Mouse (Mus musculus) heart, embryonic 16.5 days (tissue): ENCODE measurements around the gene Tuba3b. TPM values are rescaled to one million over a fixed set of nuclear protein-coding genes. Genes with fewer than 3 reads are reported as not detected.
A peak's percentile ranks its signal among the peaks of the same experiment; 100 is the strongest.

Experiments
- ATAC-seq: fragments of 200-750 bp; cut with Nextera tagmentation; replicated peaks from 2 replicates; pipeline ENCODE4 v1.8.0; 2017; ENCODE audit warnings: moderate number of reproducible peaks; ENCODE audit not compliant: insufficient read depth, low FRiP score; ENCODE audit errors: extremely low read depth
- H3K27ac ChIP-seq: fragments of 300-500 bp; sonication (generic); 2 replicates; pipeline ENCODE4 v1.5.1; 2014; ENCODE audit warnings: mild to moderate bottlenecking, low read length, control low read depth, moderate library complexity
- H3K27me3 ChIP-seq: fragments of 300-500 bp; sonication (generic); 2 replicates; pipeline ENCODE4 v1.6.1; 2014; ENCODE audit warnings: low read length, mixed read lengths; ENCODE audit not compliant: control insufficient read depth, insufficient read depth
- H3K36me3 ChIP-seq: fragments of 300-500 bp; sonication (generic); 2 replicates; pipeline ENCODE4 v1.6.1; 2014; ENCODE audit not compliant: control insufficient read depth, insufficient read depth
- H3K4me1 ChIP-seq: fragments of 300-500 bp; sonication (generic); 2 replicates; pipeline ENCODE4 v1.6.1; 2014; ENCODE audit warnings: low read length, mixed read lengths; ENCODE audit not compliant: control insufficient read depth, insufficient read depth
- H3K4me2 ChIP-seq: fragments of 300-500 bp; sonication (generic); 2 replicates; pipeline ENCODE4 v1.6.1; 2014; ENCODE audit warnings: low read depth, mild to moderate bottlenecking, control low read depth, low read length
- H3K4me3 ChIP-seq: fragments of 300-500 bp; sonication (generic); 2 replicates; pipeline ENCODE4 v1.5.1; 2014; ENCODE audit warnings: mild to moderate bottlenecking, control low read depth, low read length
- H3K9ac ChIP-seq: fragments of 300-500 bp; sonication (generic); 2 replicates; pipeline ENCODE4 v1.6.1; 2014; ENCODE audit warnings: low read length, control low read depth
- H3K9me3 ChIP-seq: fragments of 300-500 bp; sonication (generic); replicated peaks from 2 replicates; pipeline ENCODE4 v1.6.1; 2016; ENCODE audit warnings: low read length; ENCODE audit not compliant: control insufficient read depth
- WGBS: fragments of 180-500 bp; shearing (Covaris S2); extraction: QIAGEN DNeasy Blood & Tissue Kit; methylation state at CpG from one replicate; pipeline ENCODE4 v1.1.7; 2014; 5-methylcytosine and 5-hydroxymethylcytosine counted together
- polyA plus RNA-seq: library from polyadenylated mRNA; unstranded; fragments of >200 nt; fragmentation: Nextera tagmentation; extraction: Ambion mirVana; gene quantifications from 2 replicates; pipeline ENCODE4 v1.2.1, GENCODE M21; 2015

Gene Tuba3b
- polyA plus RNA-seq, 1 experiment from 2014 or later = 0.58 TPM

DNA sequence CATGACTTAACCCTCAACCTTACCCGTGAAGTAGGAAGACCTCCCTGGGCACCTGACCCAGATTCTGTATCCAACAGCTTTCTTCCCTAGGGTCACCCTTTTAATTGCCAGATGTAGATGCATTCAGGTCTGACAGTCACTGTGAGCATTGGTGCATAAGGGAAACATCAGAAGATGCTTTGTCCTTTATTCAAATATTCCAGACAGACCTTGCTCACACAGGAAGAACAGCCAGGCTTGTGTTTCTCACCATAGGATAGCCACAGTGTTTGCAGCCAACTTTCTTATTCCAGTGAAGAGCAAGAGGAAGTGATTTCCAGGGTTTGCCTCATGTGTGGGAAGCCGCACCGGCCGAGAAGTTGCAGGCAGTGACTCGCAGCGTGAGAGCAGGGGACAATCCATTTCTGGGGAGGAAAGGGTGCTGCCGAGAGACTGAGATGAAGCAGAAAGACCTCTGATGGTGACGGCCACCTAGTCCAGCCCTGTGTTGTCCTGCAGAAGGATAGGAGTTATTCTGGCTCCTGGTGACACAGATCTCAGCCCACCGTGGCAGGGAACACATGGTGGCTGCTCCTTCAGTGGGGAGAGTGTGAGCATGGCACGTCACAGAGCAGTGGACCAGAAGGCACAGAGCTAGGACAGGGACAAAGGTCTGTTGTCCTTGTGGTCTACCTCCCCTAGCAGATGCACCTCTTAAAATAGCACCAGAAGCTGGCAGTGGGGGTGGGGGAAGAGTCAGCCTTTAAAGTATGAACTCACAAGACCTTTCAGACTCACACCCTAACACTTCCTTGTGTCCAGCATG is 34.0 kb upstream of the Tuba3b start:
- Histone ChIP-seq H3K9me3 (no peaks in the 10 kb centered on the region), H3K36me3 (no peaks in the 10 kb centered on the region), H3K4me3 (no peak overlapping the region), H3K4me1 (peaks cover 25% of the 10 kb centered on the region), H3K4me2 (peak overlapping the region; percentile 26; the same call in 1 of the 2 replicates), H3K27ac (no peak overlapping the region), H3K27me3 (no peaks in the 10 kb centered on the region), H3K9ac (peak overlapping the region; percentile 16; the same call in 1 of the 2 replicates)
- ATAC-seq = no peak
- 39% methylated on average over 10 of the region's 10 CpGs for WGBS

DNA sequence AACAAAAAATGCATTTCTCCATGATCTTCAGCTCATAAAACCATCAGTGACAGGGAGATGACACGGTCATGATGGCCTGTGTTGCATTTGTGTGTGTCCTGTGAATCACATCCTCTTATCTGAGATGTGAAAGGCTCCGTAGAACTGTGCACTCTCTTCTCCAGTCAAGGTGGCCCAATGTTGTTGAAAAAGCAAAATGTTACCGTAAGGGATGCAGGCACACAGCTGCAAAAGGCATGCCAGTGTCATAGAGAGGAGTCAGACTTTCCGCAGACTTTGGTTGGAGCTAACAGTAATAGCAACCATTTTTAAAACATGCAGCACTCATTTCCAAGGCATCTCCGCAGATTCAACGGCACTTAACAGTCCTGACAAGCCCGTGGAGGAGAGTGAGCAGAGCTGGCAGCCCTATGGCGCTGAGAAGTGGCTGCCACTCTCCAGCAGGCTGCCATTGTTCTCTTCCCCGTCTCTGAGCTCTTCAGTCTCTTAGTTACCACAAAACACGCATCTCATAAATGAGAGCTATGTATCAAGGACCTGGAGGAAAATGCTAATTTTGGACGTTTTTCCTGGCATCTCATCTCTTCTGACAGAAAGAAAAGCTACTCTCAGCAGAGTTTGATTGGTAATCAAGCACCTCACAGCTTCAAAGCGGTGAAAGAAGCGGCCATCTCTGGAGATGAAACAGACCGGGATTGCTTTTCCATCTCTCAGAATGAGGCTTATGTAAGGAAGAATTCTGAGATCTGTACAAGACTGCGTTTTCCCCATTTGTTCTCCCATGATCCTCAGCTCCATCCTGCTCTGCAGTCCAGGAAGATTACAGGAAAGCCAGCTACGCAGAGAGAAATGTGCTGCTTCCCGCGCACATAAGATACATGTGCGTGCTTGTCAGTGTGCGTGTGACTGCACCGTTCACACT is 30.2 kb upstream of the Tuba3b start:
- no peak for ATAC-seq
- Histone ChIP-seq H3K4me2 (peak overlapping the region; percentile 13; the same call in 1 of the 2 replicates), H3K9ac (no peak overlapping the region), H3K27ac (no peak overlapping the region), H3K36me3 (no peaks in the 10 kb centered on the region), H3K9me3 (no peaks in the 10 kb centered on the region), H3K4me1 (peaks cover 9% of the 10 kb centered on the region; the same call in 1 of the 2 replicates), H3K4me3 (no peak overlapping the region), H3K27me3 (no peaks in the 10 kb centered on the region)
- WGBS = 64% methylated on average over 21 of the region's 21 CpGs

DNA sequence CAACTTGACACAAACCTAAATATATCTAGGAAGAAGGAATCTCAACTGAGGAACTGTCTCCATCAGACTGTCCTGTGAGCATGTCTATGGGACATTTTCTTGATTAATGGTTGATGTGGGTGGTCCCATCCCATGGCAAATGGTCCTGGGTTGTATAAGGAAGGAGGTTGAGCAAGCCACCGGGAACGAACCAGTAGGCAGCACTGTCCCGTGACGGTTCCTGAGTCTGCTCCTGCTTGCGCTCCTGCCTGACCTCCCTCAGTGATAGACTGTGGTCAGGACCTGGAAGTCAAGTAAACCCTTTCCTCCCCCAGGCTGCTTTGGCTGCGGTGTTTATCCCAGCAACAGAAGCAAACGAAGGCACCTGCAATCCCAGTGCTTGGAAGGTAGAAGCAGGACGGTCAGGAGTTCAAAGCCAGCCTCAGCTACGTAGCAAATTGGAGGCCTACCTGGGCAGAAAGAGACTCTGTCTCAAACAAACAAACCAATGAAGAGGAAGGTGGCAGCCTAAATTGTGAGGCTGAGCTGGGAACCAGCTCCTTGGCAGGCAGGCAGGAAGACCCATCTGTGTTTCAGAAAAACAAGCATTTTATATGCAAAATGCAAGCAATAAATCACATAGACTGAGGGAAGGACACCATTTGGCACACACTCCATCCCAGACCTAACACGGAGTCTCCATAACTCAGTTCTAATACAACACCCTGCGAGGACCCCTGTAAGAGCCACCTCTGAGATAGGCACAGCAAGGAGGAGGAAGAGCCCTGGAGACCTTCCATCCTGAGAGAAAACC is 24.9 kb upstream of the Tuba3b start:
- 84% methylated on average over 11 of the region's 11 CpGs for WGBS
- peaks cover 2% of the 10 kb centered on the region; the same call in 1 of the 2 replicates for H3K4me1 ChIP-seq
- no peak for ATAC-seq
- no peaks in the 10 kb centered on the region for H3K9me3 ChIP-seq
- H3K36me3 ChIP-seq = no peaks in the 10 kb centered on the region
- no peak overlapping the region for H3K4me2 ChIP-seq
- H3K9ac ChIP-seq = no peak overlapping the region
- H3K27me3 ChIP-seq = no peaks in the 10 kb centered on the region
- H3K27ac ChIP-seq = no peak overlapping the region
- no peak overlapping the region for H3K4me3 ChIP-seq

DNA sequence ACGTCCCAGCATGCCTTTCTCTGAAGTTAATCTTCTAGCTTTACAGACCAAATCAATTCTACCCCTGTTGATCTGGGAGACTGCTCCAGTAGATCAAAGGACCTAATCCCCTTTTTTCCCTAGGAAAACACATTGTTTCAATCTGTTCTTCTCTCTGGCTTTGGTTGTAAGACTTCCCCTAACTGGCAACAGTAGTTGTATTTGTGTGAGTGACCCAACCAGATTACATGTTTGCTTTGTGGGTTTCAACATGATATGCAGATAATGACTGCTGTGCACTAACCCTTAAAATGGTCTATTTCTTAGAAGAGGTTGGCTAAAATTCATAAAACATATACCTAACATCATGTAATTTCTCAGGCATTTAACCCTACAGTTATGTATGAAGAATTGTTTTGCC is 24.0 kb upstream of the Tuba3b start:
- no peak overlapping the region for H3K27ac ChIP-seq
- 87% methylated on average over 1 of the region's 1 CpGs for WGBS

DNA sequence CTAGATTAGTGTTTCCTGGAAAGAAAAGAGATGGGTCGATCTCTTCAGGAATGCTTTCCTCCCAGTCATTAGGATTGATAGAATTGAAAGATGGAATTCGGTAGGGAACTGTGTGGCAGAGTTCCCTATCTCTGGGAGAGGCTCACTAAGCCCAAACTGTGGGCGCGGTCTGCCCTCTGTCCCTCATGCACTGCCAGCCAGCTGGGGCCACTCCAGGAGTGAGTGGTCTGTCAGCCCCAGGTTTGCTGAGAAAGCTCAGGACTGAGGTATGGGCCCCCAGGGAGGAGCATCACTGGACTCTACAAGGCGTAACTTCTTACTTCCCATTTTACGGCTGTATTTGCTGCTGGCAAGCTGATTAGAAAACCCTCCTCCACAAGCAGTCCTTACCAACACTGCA is 23.5 kb upstream of the Tuba3b start:
- Histone ChIP-seq H3K4me2 (no peak overlapping the region), H3K4me3 (no peak overlapping the region), H3K9me3 (no peaks in the 10 kb centered on the region), H3K27ac (no peak overlapping the region), H3K36me3 (no peaks in the 10 kb centered on the region), H3K27me3 (no peaks in the 10 kb centered on the region), H3K4me1 (peaks cover 6% of the 10 kb centered on the region; the same call in 1 of the 2 replicates), H3K9ac (no peak overlapping the region)
- 64% methylated on average over 6 of the region's 6 CpGs for WGBS
- ATAC-seq = no peak

More for the DNA sequence above, 24.0 kb upstream of the Tuba3b start:
- Histone ChIP-seq H3K4me1 (peaks cover 6% of the 10 kb centered on the region; the same call in 1 of the 2 replicates), H3K9ac (no peak overlapping the region), H3K36me3 (no peaks in the 10 kb centered on the region), H3K4me2 (no peak overlapping the region), H3K27me3 (no peaks in the 10 kb centered on the region), H3K4me3 (no peak overlapping the region), H3K9me3 (no peaks in the 10 kb centered on the region)
- no peak for ATAC-seq

DNA sequence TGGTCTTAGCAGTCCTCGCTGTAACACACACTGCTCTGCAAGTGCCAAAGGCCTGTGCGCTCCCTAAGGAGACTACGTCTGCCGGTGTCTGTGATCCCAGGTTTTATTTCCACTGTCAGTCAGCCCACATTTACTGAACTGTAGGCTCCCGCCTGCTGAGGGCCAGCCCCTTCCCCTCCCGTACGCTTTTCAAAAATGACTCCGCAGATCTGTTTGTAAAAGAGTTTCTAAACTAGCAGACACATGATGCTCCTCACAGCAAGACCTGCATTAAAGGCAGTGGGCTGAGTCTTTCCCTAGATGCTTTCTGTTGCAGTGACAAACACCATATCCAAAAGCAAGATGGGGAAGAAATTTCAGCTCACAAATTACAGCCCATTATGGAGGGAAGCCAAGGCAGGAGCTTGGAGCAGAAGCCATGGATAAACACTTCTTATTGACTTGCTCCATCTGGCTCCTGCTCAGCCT is 23.0 kb upstream of the Tuba3b start:
- no peak overlapping the region for H3K9ac ChIP-seq
- no peak for ATAC-seq
- no peak overlapping the region for H3K4me2 ChIP-seq
- H3K9me3 ChIP-seq = no peaks in the 10 kb centered on the region
- no peaks in the 10 kb centered on the region for H3K27me3 ChIP-seq
- no peak overlapping the region for H3K4me3 ChIP-seq
- WGBS = 65% methylated on average over 8 of the region's 8 CpGs
- peaks cover 6% of the 10 kb centered on the region; the same call in 1 of the 2 replicates for H3K4me1 ChIP-seq
- no peak overlapping the region for H3K27ac ChIP-seq
- H3K36me3 ChIP-seq = no peaks in the 10 kb centered on the region

DNA sequence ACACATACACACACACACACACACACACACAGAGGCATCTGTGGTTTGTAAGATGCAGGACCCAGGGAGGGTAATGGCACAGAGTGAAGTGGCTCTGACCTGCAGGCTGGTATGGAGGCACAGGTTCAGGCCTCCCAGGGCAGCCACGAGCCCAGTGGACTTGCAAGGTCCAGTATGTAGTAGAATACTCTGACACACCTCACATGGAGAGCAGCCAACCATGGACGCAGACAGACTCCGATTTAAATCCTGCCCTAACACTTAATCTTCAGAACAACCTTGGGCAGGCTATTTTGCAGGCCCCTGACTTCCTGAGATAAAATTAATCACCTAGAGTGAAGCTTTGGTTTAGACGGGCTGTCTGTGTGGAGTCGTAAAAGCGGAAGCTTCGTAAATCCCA is 21.6 kb upstream of the Tuba3b start:
- Histone ChIP-seq H3K9me3 (no peaks in the 10 kb centered on the region), H3K9ac (no peak overlapping the region), H3K27ac (no peak overlapping the region), H3K36me3 (no peaks in the 10 kb centered on the region), H3K27me3 (no peaks in the 10 kb centered on the region), H3K4me3 (no peak overlapping the region), H3K4me2 (no peak overlapping the region), H3K4me1 (peaks cover 10% of the 10 kb centered on the region)
- no peak for ATAC-seq
- WGBS = 48% methylated on average over 7 of the region's 7 CpGs

DNA sequence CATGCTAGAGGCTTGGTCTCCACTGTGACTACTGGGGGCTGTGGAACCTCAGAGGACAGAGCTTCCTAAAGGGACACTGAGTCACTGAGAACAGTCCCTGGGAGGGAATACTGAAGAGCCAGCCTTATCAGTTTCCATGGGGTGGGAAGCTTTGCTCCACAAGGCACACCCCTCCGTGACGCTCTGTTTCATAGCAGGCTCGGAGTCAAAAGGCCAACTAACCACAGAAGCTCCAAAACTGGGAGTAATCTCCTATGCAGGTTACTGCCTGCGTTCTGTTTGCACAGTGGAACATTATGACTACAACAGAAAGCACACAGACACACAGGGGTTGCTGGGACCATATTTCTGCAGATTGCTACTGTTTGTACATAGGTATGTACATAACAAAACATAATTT is 19.7 kb upstream of the Tuba3b start:
- Histone ChIP-seq H3K4me2 (no peak overlapping the region), H3K9me3 (no peaks in the 10 kb centered on the region), H3K27ac (no peak overlapping the region), H3K9ac (no peak overlapping the region), H3K36me3 (no peaks in the 10 kb centered on the region), H3K4me1 (peaks cover 10% of the 10 kb centered on the region), H3K27me3 (no peaks in the 10 kb centered on the region), H3K4me3 (no peak overlapping the region)
- 47% methylated on average over 4 of the region's 4 CpGs for WGBS
- ATAC-seq = no peak
